In the genomic region with DNA sequence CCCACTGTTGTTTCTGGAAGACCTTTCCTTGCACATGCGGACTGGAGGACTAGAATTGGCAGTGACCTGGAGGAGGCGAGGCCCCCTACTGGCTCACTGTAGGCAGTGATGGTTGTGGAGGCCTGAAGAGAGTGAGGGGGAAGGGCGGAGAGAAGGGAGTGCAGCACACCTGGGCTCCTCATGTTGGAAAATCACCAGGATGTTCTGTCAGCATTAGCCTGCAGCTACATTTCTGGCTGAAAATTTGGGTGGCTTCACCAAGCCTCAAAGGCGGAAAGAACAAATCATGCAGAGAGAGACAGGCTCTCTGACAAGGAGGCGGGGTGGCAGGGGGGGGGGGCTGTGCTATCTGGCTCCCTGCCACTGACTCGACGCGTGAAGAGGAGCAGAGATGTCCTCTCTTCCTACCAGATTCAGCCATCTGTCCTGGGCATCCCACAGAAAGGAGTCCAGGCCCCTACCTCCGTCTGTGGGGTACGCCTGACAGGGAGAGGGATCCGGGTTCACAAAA, we compare ENCODE assay signal across 7 mouse cellular contexts.
DNase-seq lines count a peak whose midpoint lies in the region; ATAC-seq and TF ChIP-seq lines count a peak whose summit lies in the region.

No protein-coding gene starts in this region.

- no peak overlapping the region for H3K9ac ChIP-seq in intestine, postnatal 0 days (ENCODE audit: low read depth, low read length)
- no peak overlapping the region for H3K9ac ChIP-seq in stomach, embryonic 16.5 days (ENCODE audit: low read length)

- peak; percentile 5 for DNase-seq in layer of hippocampus, adult 9-11 months
- DNase-seq in layer of hippocampus, adult 18-20 months (ENCODE audit: low spot score in 2 of 2) = no peak
- peak; percentile 37 for DNase-seq in ES-CJ7 (ENCODE audit: low read depth, low spot score)
- peak; percentile 48 to 64 for DNase-seq in cerebellum, postnatal 14 days
- no peak for DNase-seq in kidney, adult 9 months

- no peaks in the 10 kb centered on the region for H3K36me3 ChIP-seq in intestine, postnatal 0 days (ENCODE audit: control insufficient read depth, insufficient read depth)
- H3K36me3 ChIP-seq in stomach, embryonic 16.5 days (ENCODE audit: control insufficient read depth, insufficient read depth, low read length) = no peaks in the 10 kb centered on the region

- H3K9me3 ChIP-seq in intestine, postnatal 0 days (ENCODE audit: control insufficient read depth) = no peaks in the 10 kb centered on the region
- no peaks in the 10 kb centered on the region for H3K9me3 ChIP-seq in stomach, embryonic 16.5 days (replicated peaks; ENCODE audit: control insufficient read depth, low read length)

- H3K4me2 ChIP-seq in intestine, postnatal 0 days (replicated peaks; ENCODE audit: low read depth) = no peak overlapping the region
- no peak overlapping the region for H3K4me2 ChIP-seq in stomach, embryonic 16.5 days (ENCODE audit: low read depth, low read length)

- 43% methylated on average over 11 of the region's 11 CpGs for WGBS in intestine, postnatal 0 days
- WGBS in stomach, embryonic 16.5 days = 39% methylated on average over 11 of the region's 11 CpGs

- no peak overlapping the region for H3K4me3 ChIP-seq in intestine, postnatal 0 days (ENCODE audit: low read depth, low read length)
- no peak overlapping the region for H3K4me3 ChIP-seq in stomach, embryonic 16.5 days (replicated peaks; ENCODE audit: low read length)

- TF ChIP-seq CTCF in intestine, postnatal 0 days (IDR thresholded peaks at IDR 0.05; ENCODE audit: low read depth) = peak; percentile 64

- H3K27me3 ChIP-seq in intestine, postnatal 0 days (replicated peaks; ENCODE audit: control insufficient read depth, insufficient read depth, low read length) = no peaks in the 10 kb centered on the region
- no peaks in the 10 kb centered on the region for H3K27me3 ChIP-seq in stomach, embryonic 16.5 days (ENCODE audit: control insufficient read depth, insufficient read depth, low read length)

- no peak overlapping the region for H3K27ac ChIP-seq in intestine, postnatal 0 days (ENCODE audit: low read depth, low read length)
- no peak overlapping the region for H3K27ac ChIP-seq in stomach, embryonic 16.5 days (ENCODE audit: low read length)

- no peak for ATAC-seq in intestine, postnatal 0 days
- ATAC-seq in stomach, embryonic 16.5 days (ENCODE audit: insufficient read depth, low FRiP score) = 0 out of 2 replicates have a peak, but pooled peaks have one; percentile 35

- H3K4me1 ChIP-seq in intestine, postnatal 0 days (replicated peaks; ENCODE audit: control insufficient read depth, insufficient read depth, low read length) = peaks cover 3% of the 10 kb centered on the region; the same call in 1 of the 2 replicates
- H3K4me1 ChIP-seq in stomach, embryonic 16.5 days (ENCODE audit: control insufficient read depth, insufficient read depth, low read length) = peaks cover 7% of the 10 kb centered on the region

Comparison
In these comparisons a context has a peak if more than half of its experiments do, and no peak if none do; other contexts are left out.
1. DNase-seq: peak in layer of hippocampus, adult 9-11 months (single experiment), ES-CJ7 (single experiment) and cerebellum, postnatal 14 days (2 of 2); none in layer of hippocampus, adult 18-20 months (0 of 2) and kidney, adult 9 months (single experiment).